ENCODE assay signal across 9 mouse cellular contexts in the genomic region with DNA sequence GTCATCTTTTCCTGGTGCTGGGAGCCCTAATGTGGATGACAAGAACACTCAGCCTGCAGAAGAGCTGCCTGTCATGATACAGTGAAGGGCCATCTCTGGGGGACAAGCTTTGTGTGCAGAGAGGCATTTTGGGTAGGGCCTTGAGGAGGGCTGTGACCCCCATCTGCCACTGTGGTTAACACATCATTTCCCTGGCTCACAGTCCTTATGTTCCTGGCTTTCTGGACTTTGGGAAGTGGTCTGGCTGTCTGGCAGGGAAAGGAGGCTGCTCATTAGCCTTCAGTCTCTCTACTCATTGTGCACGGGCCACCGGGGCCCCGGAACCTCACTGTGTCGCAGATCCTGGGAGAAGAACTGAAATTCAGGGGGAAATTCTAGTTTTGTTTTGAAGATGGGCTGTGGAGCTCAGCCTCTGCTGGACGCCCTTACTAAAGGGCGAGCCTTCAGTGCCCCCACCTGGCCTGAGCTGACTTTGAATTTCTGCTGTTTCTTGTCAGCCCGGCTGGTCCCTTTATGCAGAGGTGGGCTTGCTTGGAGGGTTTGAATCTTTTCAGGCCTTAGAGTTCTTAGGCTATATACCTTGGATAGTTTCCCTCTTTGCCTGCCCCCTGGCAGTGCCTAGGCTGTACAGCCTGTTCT. TPM values are rescaled to one million over a fixed set of nuclear protein-coding genes. Genes with fewer than 3 reads are reported as not detected.
A peak's percentile ranks its signal among the peaks of the same experiment; 100 is the strongest.
DNase-seq lines count a peak whose midpoint lies in the region; ATAC-seq lines count a peak whose summit lies in the region.
"Had no signal": no experiment of that assay in that cellular context is flagged by ENCODE, and none has a peak within 500 bp of the region (broad histone marks: within the 10 kb centered on the region; RNA-seq: fewer than 3 reads in every experiment).

No protein-coding gene starts in this region.

- H3K4me2 ChIP-seq in heart, embryonic 14.5 days (ENCODE audit: low read length): no peak overlapping the region
- no peak overlapping the region for H3K4me2 ChIP-seq in forebrain, embryonic 13.5 days
- H3K4me2 ChIP-seq in limb, embryonic 15.5 days: no peak overlapping the region

- 61% methylated on average over 7 of the region's 7 CpGs for WGBS in heart, embryonic 14.5 days
- WGBS in forebrain, embryonic 13.5 days: 46% methylated on average over 7 of the region's 7 CpGs
- 47% methylated on average over 7 of the region's 7 CpGs for WGBS in limb, embryonic 15.5 days

- DNase-seq in heart, postnatal 4 days: no peak
- DNase-seq in adrenal gland, adult (ENCODE audit: inconsistent age in 2 of 2, low spot score in 1 of 2): no peak
- DNase-seq: lung, postnatal 10 days had no signal

- H3K36me3 ChIP-seq in heart, embryonic 14.5 days (ENCODE audit: control insufficient read depth, insufficient read depth, low read length): no peaks in the 10 kb centered on the region
- H3K36me3 ChIP-seq in megakaryocyte, embryonic 14.5 days (replicated peaks; ENCODE audit: low read length): peaks cover 11% of the 10 kb centered on the region
- 0 out of 2 replicates have a peak, but pooled peaks cover 3% of the 10 kb centered on the region for H3K36me3 ChIP-seq in forebrain, embryonic 13.5 days (ENCODE audit: poor library complexity, severe bottlenecking)
- H3K36me3 ChIP-seq in limb, embryonic 15.5 days: no peaks in the 10 kb centered on the region

- peak overlapping the region; percentile 95 for H3K27ac ChIP-seq in heart, embryonic 14.5 days (replicated peaks in 1 of 2; ENCODE audit: control insufficient read depth in 1 of 2, insufficient read depth in 1 of 2, low read depth in 2 of 2, low read length in 2 of 2)
- H3K27ac ChIP-seq in forebrain, embryonic 13.5 days: peak overlapping the region; percentile 46
- H3K27ac ChIP-seq in limb, embryonic 15.5 days: 0 out of 2 replicates have a peak overlapping the region, but pooled peaks have one; percentile 12

- H3K4me3 ChIP-seq in heart, embryonic 14.5 days (ENCODE audit: control insufficient read depth in 1 of 2, insufficient read depth in 1 of 2, low read depth in 1 of 2, low read length in 2 of 2): no peak overlapping the region
- peak overlapping the region; percentile 1 for H3K4me3 ChIP-seq in megakaryocyte, embryonic 14.5 days (replicated peaks)
- H3K4me3 ChIP-seq in forebrain, embryonic 13.5 days: no peak overlapping the region
- no peak overlapping the region for H3K4me3 ChIP-seq in limb, embryonic 15.5 days

- no peaks in the 10 kb centered on the region for H3K9me3 ChIP-seq in heart, embryonic 14.5 days (ENCODE audit: control insufficient read depth, low read length)
- no peaks in the 10 kb centered on the region for H3K9me3 ChIP-seq in megakaryocyte, embryonic 14.5 days
- no peaks in the 10 kb centered on the region for H3K9me3 ChIP-seq in forebrain, embryonic 13.5 days (replicated peaks)
- no peaks in the 10 kb centered on the region for H3K9me3 ChIP-seq in limb, embryonic 15.5 days

- peak overlapping the region; percentile 56 for H3K9ac ChIP-seq in heart, embryonic 14.5 days (ENCODE audit: low read length)
- H3K9ac ChIP-seq in forebrain, embryonic 13.5 days: no peak overlapping the region
- H3K9ac ChIP-seq in limb, embryonic 15.5 days: no peak overlapping the region

- no peak for ATAC-seq in heart, embryonic 14.5 days (ENCODE audit: insufficient number of reproducible peaks, insufficient read depth, low FRiP score, low read depth)
- no peak for ATAC-seq in megakaryocyte, adult 5-6 weeks (ENCODE audit: poor library complexity, severe bottlenecking)
- no peak for ATAC-seq in forebrain, embryonic 13.5 days
- no peak for ATAC-seq in limb, embryonic 15.5 days (ENCODE audit: insufficient number of reproducible peaks, low FRiP score, low TSS enrichment, low read depth)
- ATAC-seq in inflammation-experienced regulatory T-cells, adult 6 months: no peak

- H3K4me1 ChIP-seq in heart, embryonic 14.5 days (ENCODE audit: control insufficient read depth in 2 of 2, insufficient read depth in 2 of 2, low read length in 2 of 2): peaks cover 75 to 99% of the 10 kb centered on the region in 2 experiments
- H3K4me1 ChIP-seq in megakaryocyte, embryonic 14.5 days: peaks cover 98% of the 10 kb centered on the region
- peaks cover 98% of the 10 kb centered on the region for H3K4me1 ChIP-seq in forebrain, embryonic 13.5 days
- peaks cover 96% of the 10 kb centered on the region for H3K4me1 ChIP-seq in limb, embryonic 15.5 days

- H3K27me3 ChIP-seq in heart, embryonic 14.5 days (ENCODE audit: control insufficient read depth, insufficient read depth, low read length): no peaks in the 10 kb centered on the region
- H3K27me3 ChIP-seq in megakaryocyte, embryonic 14.5 days (replicated peaks): no peaks in the 10 kb centered on the region
- no peaks in the 10 kb centered on the region for H3K27me3 ChIP-seq in forebrain, embryonic 13.5 days
- no peaks in the 10 kb centered on the region for H3K27me3 ChIP-seq in limb, embryonic 15.5 days

RNA-seq across cellular contexts. Expression of a gene that starts 10.0 kb away (rescaled TPM):
- 27.7 and 31.3 TPM in 2 replicates for polyA plus RNA-seq in heart, embryonic 14.5 days (2014; fragmentation: Nextera tagmentation; extraction: Ambion mirVana)
- total RNA-seq in heart, postnatal 4 days (2021): 10 to 100 TPM; 67.0 to 78.5 TPM
- polyA plus RNA-seq in megakaryocyte, embryonic 14.5 days (2012; ENCODE audit: insufficient read depth, low replicate concordance): 18.1 and 54.1 TPM in 2 replicates
- 88.9 and 90.1 TPM in 2 replicates for total RNA-seq in megakaryocyte, adult 5-6 weeks (2015)
- total RNA-seq in megakaryocyte, adult 5-6 weeks (2017): 11.4 and 15.6 TPM in 2 replicates
- 57.2 and 61.3 TPM in 2 replicates for polyA plus RNA-seq in forebrain, embryonic 13.5 days (2015; fragmentation: Nextera tagmentation; extraction: Ambion mirVana)
- polyA plus RNA-seq in limb, embryonic 15.5 days (2015; fragmentation: Nextera tagmentation; extraction: Ambion mirVana): 41.9 and 50.5 TPM in 2 replicates
- 10 to 100 TPM; 24.5 to 30.1 (median 26.1) TPM for polyA plus RNA-seq in inflammation-experienced regulatory T-cells, adult 6 months (2017; shearing (Covaris generic))

Comparison
In these comparisons a context has a peak if more than half of its experiments do, and no peak if none do; other contexts are left out.
1. H3K27ac ChIP-seq: peak in every context shown above with its lines; median percentile 95 in heart, embryonic 14.5 days; 46 in forebrain, embryonic 13.5 days; 12 in limb, embryonic 15.5 days.